Mouse (Mus musculus) right cerebral cortex, postnatal 14 days (tissue): Measurements from ENCODE around the gene Atp6v1c2.

ENCODE experiments used
- DNase-seq: peaks from one replicate; pipeline ENCODE4 v3.0.0; 2022

The Atp6v1c2 gene

GRCm38 (mm10) chr12:17324549-17325470, 4.3 kb downstream of the Atp6v1c2 start:
- peak; percentile 24 for DNase-seq

GRCm38 (mm10) chr12:17318453-17318852, 10.7 kb downstream of the Atp6v1c2 start:
- no peak for DNase-seq

- DNase-seq, result no peak
Measured at GRCm38 (mm10) chr12:17317970-17318369, 11.2 kb downstream of the Atp6v1c2 start.

DNA sequence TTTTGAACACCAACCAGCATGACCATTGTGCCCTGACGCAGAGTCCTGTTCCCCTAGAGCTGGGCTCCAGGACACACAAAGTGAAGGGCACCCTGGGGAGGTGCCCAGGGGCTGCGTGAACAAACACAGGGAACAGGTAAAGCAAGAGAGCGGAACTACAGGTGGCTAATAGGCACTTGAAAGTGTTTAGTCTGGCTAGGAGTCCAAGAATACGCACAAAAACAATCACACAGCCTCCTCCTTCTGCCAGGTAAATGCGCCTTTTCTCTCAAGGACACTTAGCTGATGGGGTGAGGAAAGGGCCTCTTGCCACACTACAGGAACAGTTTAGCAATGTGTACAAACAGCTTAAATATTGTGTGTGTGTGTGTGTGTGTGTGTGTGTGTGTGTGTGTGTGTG, 13.1 kb downstream of the Atp6v1c2 start:
- no peak for DNase-seq

DNA sequence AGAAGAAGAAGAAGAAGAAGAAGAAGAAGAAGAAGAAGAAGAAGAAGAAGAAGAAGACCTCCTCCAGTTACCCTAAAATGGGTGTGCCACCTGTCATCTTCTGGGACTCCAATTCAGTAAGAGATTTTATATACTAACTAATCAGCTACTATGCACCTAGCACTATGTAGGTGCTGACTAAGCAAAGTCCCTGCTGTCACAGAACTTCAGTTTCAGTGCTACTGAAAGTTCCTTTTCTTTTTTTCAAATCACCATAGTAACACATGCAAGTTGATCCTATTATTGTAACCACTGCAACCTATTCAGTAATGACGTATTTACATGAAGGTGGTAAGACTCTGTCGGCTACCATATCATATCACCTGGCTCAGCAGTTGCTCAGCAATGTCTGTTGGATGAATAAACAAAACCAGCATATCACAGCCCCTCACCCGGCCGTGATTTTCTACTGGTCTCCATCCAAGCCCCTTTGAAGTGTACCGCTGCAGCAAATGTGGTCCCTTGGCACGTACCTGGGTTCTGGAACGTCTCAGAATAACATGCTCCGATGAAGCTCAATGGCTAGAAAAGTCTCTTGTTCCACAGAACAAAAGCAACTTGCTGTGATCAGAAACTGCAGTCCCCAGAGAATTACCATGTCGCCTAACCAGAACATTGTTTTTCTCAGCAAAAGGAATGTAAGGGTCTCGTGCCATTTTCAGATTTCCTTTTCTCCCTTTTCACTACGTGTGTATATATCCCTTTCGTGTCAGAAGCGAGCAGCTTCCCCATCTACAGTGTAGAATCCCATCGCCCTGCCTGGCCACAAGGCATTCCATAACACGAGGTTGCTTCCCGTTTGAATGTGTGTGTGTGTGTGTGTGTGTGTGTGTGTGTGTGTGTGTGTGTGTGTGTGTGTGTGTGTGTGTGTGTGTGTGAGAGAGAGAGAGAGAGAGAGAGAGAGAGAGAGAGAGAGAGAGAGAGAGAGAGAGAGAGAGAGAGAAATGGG, 18.0 kb downstream of the Atp6v1c2 start:
- DNase-seq, result no peak

- DNase-seq, result no peak
Measured at GRCm38 (mm10) chr12:17308246-17308645, 20.9 kb downstream of the Atp6v1c2 start.

GRCm38 (mm10) chr12:17305445-17305844, 23.7 kb downstream of the Atp6v1c2 start:
- DNase-seq, result no peak

DNA sequence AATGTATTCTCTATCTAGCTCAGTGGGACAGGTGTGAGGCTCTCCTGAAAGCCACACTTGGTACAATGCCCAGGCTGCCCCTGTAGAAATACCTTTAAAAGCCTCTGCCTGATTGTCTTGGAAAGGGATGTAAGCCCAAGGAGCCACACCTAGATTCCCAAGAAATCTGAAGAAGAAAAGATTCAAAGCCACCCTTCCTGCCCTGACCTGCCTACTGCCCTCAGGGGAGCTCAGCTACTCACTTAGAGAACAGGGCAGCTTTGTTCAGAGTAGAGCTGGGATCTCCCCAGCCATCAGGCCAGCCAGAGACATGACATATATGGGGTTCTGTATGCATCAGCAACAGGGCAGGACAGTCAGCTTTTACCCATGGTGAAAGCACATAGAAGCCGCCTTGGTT, 29.3 kb downstream of the Atp6v1c2 start:
- DNase-seq, result no peak

DNA sequence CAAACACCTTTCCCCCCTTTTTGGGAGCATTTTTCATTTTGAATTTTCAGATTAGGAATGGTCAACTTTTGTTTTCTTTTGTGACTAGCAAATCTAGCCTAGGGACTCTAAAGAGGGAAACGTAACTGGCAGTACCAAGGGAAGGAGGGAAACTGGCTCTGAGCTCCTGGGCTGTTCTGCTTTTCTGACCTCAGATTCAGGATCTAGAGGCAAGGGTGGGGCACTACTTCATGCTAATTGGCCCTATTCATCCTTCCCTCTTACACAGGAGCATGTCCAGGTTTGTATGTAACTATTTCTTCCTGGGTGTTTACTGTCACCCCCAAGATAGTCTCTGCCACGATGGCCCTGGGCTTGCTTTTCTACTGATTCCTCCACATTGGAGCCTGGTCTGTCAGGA, 32.3 kb downstream of the Atp6v1c2 start:
- no peak for DNase-seq

DNA sequence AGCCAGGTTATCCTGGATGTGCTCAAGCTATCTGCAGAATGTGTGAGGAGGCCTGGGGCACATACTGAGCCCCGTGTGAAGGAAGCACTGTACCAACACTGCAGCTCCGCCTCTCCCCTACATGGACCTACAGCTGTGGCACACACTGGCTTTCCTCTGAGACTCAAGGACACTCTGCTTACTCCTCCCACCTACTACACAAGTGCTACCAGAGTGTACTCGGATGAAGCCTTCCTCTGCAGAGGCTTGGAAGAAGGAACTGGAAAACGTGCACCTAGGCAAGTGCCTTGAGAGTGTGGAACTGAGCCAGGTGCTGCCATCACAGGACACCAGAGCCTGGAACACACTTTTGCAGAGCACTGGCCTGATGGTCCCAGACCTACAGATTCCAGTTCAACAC, 38.6 kb downstream of the Atp6v1c2 start:
- no peak for DNase-seq

DNA sequence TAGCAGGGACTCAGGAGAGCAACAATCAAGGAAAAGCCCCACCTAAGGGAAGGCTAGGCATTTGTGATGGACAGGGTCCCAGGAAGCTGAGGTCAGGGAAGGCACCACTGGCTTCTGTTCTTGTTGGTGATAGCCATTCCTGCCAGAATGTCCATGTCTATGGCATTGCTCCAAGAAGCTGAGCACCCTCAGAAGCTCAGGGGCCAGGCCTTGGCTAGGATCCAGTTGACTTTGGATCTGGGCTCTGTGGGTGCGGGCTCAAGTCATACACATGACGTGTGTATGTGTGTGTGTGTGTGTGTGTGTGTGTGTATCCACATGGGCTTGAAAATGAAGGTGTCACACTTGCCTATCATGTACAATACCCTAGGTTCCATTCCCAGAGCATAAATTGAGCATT, 39.2 kb downstream of the Atp6v1c2 start:
- DNase-seq, result no peak

DNA sequence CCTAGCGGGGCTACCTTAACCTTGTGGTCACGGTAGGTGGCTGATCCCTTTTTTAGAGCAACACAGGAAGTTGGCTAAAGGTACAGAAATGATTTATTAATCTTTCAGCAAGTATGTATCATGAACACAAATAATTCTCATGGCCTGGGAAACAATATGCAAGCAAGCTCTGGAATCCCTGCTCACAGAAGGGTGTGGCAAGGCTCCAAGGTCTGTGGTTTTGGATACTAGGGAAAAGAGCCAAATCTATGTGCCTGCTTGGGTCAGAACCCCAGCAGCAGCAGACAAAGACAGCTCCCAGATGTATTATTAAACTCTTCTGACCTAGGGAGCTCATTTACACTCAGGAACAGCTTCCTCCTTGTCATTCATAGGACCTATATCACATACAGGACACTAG, 40.1 kb downstream of the Atp6v1c2 start:
- DNase-seq, result no peak

DNA sequence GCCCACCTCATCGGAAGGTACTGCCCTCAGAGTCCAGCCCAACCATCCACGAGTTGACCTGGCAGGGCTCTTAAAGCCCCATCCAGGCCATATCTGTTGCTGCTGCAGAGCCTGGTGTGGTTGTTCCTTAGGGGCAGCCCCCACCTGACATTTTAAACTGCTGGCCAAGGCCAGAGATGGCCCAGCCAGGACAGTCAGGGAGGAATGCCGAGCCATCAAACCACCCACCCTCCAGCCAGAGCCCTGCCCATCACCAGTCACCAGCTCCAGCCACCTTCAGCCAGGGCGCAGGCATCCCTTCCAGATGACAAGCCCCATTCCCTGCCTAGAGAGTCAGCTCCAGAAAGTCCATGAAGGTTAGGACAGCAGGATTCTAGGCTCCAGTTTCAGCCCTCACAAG, 40.7 kb downstream of the Atp6v1c2 start:
- DNase-seq, result no peak

GRCm38 (mm10) chr12:17273841-17274240, 55.3 kb downstream of the Atp6v1c2 start:
- no peak for DNase-seq

GRCm38 (mm10) chr12:17271272-17271671, 57.9 kb downstream of the Atp6v1c2 start:
- DNase-seq, result peak; percentile 73

DNA sequence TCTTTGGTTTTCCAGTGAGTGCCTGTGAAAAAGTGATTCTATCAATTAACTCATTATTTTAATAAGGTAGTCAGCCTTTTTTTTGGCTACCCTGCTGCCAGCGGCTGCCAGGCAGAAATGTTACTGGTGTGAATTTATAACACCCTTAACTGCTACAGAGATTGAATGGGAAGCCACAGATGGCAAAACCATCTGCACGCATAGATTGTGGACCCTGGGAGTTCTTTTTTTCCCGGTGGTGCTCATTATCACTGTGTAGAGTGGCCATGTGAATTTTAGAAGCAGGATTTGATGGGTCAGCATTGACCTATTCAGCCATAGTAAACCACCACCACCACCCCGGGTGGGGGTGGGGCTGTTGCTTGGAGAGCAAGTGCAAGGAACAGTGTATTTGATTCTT, 61.8 kb downstream of the Atp6v1c2 start:
- no peak for DNase-seq

DNA sequence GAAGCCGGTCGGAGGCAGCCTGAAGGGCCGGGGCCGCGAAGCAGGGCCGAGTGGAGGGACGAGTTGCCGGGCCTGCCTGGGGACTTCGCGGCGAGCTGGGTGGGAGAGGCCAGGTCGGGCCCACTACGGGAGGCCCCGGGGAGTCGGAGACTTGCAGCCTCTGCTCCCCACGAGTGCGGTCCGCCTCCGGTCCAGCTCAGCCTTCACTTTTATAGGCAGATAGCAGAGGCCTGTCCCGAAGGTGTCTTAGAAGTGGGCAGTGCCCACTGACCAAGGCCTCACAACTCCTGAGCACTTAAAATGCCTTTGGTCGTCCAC, 62.5 kb downstream of the Atp6v1c2 start:
- no peak for DNase-seq

- DNase-seq, result peak; percentile 89
Measured at GRCm38 (mm10) chr12:17265971-17266672, 63.0 kb downstream of the Atp6v1c2 start, which contains the start of gene Pdia6. Gene Pdia6, plus strand, starts transcription at chr12:17266545.

- no peak for DNase-seq
Measured at GRCm38 (mm10) chr12:17264826-17265225, 64.3 kb downstream of the Atp6v1c2 start.

GRCm38 (mm10) chr12:17263881-17264280, 65.3 kb downstream of the Atp6v1c2 start:
- DNase-seq, result no peak

DNA sequence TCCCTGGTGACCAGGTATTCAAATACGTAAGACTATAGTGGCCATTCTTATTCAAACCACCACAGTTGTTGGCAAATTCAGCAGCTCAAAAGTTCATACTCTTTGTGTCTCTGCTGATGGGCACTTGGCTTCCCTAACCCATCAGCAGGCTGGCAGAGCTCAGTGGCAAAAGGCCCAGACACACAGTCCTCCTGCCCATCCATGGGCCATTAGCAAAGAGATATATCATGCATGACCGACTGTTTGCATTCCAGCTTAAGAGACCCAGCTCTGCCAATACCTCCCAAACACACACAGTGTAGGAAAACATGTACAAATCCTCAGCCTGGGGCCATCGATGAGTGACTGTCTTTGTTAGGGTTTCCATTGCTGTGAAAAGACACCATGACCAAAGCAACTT, 68.2 kb downstream of the Atp6v1c2 start:
- no peak for DNase-seq

DNA sequence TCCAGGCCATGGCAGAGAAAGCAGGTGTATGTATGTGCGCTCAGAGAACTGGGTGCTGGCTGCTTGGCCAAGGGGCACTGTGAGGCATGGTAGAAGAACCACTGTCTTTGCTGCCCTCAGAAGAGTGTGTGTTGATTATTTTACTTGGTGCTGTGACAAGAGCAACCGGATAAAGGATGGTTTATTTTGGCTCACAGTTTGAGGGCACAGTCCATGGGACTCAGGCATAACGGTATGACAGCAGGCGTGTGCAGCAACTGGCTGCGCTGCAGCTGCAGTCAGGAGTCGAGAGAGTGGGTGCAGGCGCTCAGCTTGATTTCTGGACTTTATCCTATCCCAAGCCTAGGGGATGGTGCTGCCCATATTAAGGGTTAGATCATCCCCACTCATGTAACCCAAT, 70.7 kb downstream of the Atp6v1c2 start:
- DNase-seq, result no peak

GRCm38 (mm10) chr12:17256905-17257304, 72.3 kb downstream of the Atp6v1c2 start:
- peak; percentile 56 for DNase-seq
